Mouse (Mus musculus): ENCODE results near the gene Hnrnpr. TPM values are rescaled to one million over a fixed set of nuclear protein-coding genes. Genes with fewer than 3 reads are reported as not detected.

The Hnrnpr gene
- polyA plus RNA-seq (2017; shearing (Covaris generic)), result 118 TPM

GRCm38 (mm10) chr4:136310229-136311041, at the start of gene Hnrnpr:
TSS of gene Hnrnpr (plus strand) at chr4:136310942.

GRCm38 (mm10) chr4:136284455-136284854, 26.3 kb upstream of the Hnrnpr start, which contains the start of gene Zfp46:
TSS of gene Zfp46 (plus strand) at chr4:136284683.

Other genes starting within 250 kb of the Hnrnpr start
- 23.3 TPM for gene Id3, start 167.4 kb upstream of the Hnrnpr start, polyA plus RNA-seq (2017; shearing (Covaris generic))
- gene E2f2, start 138.5 kb upstream of the Hnrnpr start, polyA plus RNA-seq (2017; shearing (Covaris generic)), result 3.0 TPM
- not detected for gene Asap3, start 104.6 kb upstream of the Hnrnpr start, polyA plus RNA-seq (2017; shearing (Covaris generic))
- not detected for gene Tcea3, start 63.2 kb upstream of the Hnrnpr start, polyA plus RNA-seq (2017; shearing (Covaris generic))
- gene Zfp46, start 26.3 kb upstream of the Hnrnpr start, polyA plus RNA-seq (2017; shearing (Covaris generic)), result 5.9 TPM
- not detected for gene Htr1d, start 112.6 kb downstream of the Hnrnpr start, polyA plus RNA-seq (2017; shearing (Covaris generic))
- not detected for gene 6030445D17Rik, start 151.3 kb downstream of the Hnrnpr start, polyA plus RNA-seq (2017; shearing (Covaris generic))
- gene Luzp1, start 158.8 kb downstream of the Hnrnpr start, polyA plus RNA-seq (2017; shearing (Covaris generic)), result 4.6 TPM

All from naive thymus-derived CD4-positive, alpha-beta T cell, adult 5 months (primary cell).